Mouse (Mus musculus) right cerebral cortex, postnatal 36 days (tissue): ENCODE measurements at regions not wholly inside any gene's neighbourhood (a gene's known extent, or its start where the extent isn't known, plus 50 kb on each side); places are given as distances from the start of the nearest gene placed in this dataset.
A peak's percentile ranks its signal among the peaks of the same experiment; 100 is the strongest.

Experiments used
- DNase-seq, 2 experiments: peaks; one replicate each; pipeline ENCODE4 v3.0.0; 2022; ENCODE audit warnings: low spot score in 2 of 2, mixed read lengths in 1 of 2

DNA sequence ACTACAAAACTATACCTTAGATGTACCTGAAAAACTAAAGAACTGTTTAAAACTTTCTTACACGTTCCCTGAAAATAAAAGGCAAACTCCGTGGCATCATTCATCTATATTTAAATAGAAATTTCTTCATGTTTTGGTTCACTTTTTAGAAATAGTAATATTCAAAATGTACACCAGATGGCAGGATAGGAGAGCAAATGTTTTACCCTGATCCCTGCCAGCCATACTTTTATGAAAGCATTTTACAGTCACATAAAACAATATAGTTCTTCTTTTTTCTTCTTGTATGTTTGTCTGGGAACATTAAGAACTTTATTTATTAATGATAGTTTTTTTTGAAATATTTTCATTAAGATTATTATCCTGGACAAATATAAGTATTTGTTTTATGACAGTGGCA, 68.5 kb downstream of the 4921530L21Rik start:
- DNase-seq, result no peak

DNA sequence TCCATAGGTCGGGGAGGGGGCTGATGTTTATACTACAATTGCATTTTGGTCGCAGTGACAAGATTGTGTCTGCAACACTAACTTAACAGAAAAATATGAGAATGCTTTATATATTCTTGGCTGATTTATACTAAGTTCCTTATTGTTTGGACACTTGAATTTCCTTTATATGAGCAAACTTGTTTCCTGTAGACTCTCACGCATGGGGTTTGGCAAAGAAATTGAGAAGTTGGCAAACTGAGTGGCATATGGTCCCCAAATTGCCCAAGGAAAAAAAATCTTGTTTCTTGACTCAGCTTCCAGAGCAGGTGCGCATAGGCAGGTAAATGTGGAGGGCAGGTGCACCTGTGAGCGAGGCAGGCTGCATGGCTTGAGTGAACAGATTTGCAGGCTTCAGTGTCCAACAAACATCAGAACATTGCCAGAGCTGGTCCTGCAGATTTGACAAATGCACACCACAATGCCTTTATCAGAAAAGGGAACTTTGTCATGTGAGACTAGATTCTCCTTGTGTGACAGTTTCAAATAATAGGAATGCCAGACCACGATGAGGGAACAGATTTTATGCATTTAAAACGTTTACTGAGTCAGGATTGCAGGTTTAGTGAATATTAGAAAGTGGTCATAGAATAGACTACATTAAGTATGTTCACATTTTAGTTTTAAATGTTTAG, 75.1 kb downstream of the 4921530L21Rik start:
- DNase-seq, result no peak

DNA sequence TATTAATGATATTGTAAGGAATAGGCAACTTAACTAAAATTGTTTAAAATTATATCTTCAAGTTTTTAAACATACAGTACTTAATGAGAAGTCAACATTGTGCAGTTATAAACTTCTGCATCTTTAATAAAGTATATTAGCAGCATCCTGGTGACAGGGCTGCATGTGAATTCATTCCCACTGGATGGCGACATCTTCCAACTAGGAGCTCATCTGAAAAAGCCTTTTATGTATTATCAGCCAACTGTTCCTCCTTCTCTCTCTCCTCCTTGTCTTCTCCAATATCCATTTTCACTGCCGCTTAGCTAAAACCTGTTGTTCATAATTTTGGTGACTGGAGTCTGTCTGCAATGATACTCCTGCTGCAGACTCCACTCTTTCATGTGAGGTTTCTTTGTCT, 103.0 kb downstream of the 4921530L21Rik start:
- peak in 1 of 2 experiments; percentile 7 for DNase-seq

DNA sequence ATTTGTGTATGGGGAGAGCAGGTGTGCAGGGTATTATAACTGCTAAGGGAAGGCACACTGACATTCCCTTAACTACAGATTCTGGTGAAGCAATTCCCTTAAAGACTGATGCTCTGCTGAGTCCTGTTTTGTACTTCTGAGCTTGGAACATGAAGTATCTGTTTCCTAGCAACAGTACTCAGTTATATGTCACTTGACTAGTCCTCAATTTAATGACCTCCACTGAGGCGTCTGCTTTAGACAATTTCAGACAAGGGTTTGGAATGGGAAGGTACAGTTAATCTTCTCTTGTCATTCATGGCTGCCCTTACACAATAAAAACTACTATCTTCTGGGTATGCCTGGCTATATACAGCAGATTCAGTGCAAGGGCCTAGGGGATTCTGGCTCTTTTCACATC, 117.3 kb downstream of the 4921530L21Rik start:
- no peak for DNase-seq

DNA sequence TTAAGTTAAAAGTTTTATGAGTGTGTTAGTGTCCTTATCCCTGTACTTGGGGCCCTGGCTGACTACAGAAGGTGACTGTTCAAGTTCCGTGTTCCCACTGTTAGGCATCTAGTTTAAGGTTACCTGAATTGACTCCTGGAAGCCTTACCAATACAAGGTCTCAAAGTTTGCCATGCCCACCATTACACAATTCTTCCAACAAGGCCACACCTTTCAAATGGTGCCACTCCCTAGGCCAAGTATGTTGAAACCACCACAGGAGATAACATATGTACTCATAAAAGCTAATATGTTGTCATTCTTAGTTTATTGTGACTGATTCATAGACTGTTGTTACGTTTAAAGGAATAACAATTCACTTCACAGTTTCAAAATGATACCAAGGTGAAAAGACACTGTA, 140.6 kb downstream of the 4921530L21Rik start:
- DNase-seq, result no peak
